9 mouse cellular contexts compared by ENCODE assay signal in genomic region chr9:13652917-13653316, GRCm38 (mm10).
DNase-seq lines count a peak whose midpoint lies in the region; ATAC-seq lines count a peak whose summit lies in the region.
"Had no signal": no experiment of that assay in that cellular context is flagged by ENCODE, and none has a peak within 500 bp of the region (broad histone marks: within the 10 kb centered on the region; RNA-seq: fewer than 3 reads in every experiment).

No protein-coding gene starts in this region.

- 50% methylated on average over 3 of the region's 3 CpGs for WGBS in kidney, embryonic 14.5 days

- ATAC-seq in kidney, embryonic 14.5 days (ENCODE audit: low FRiP score, low TSS enrichment) = peak; percentile 84

- H3K4me2 ChIP-seq in kidney, embryonic 14.5 days (replicated peaks; ENCODE audit: low read depth, low read length) = no peak overlapping the region

- H3K9ac ChIP-seq in kidney, embryonic 14.5 days (ENCODE audit: low read depth, low read length) = no peak overlapping the region

- H3K27me3 ChIP-seq in kidney, embryonic 14.5 days (ENCODE audit: control insufficient read depth, insufficient read depth, low read length) = no peaks in the 10 kb centered on the region

- H3K4me1 ChIP-seq in kidney, embryonic 14.5 days (ENCODE audit: control insufficient read depth, insufficient read depth, low read length) = peaks cover 5% of the 10 kb centered on the region; the same call in 1 of the 2 replicates

- no peak overlapping the region for H3K27ac ChIP-seq in kidney, embryonic 14.5 days (ENCODE audit: low read depth, low read length)

- H3K4me3 ChIP-seq in kidney, embryonic 14.5 days (ENCODE audit: low read length) = no peak overlapping the region
- H3K4me3 ChIP-seq: megakaryocyte, embryonic 14.5 days had no signal

- no peaks in the 10 kb centered on the region for H3K9me3 ChIP-seq in kidney, embryonic 14.5 days (ENCODE audit: control insufficient read depth, low read length)
- H3K9me3 ChIP-seq: megakaryocyte, embryonic 14.5 days had no signal

- DNase-seq in kidney, postnatal 4 days = no peak
- peak; percentile 39 for DNase-seq in ES-CJ7 (ENCODE audit: low read depth, low spot score)
- DNase-seq in embryo, embryonic 10 days (ENCODE audit: low spot score) = peak; percentile 45
- DNase-seq in induced T-regulatory cell, adult 2 months (ENCODE audit: low read depth) = peak; percentile 63
- peak; percentile 67 for DNase-seq in naive thymus-derived CD4-positive, alpha-beta T cell, adult 2 months (ENCODE audit: low read depth)
- DNase-seq in T-cell, adult 2 months (ENCODE audit: low spot score) = no peak
- no peak for DNase-seq in spleen, postnatal 10 days (ENCODE audit: low spot score in 2 of 2)

- H3K36me3 ChIP-seq in kidney, embryonic 14.5 days (ENCODE audit: control insufficient read depth, insufficient read depth, low read length) = no peaks in the 10 kb centered on the region

Comparison
In these comparisons a context has a peak if more than half of its experiments do, and no peak if none do; other contexts are left out.
1. DNase-seq: peak in ES-CJ7 (single experiment), embryo, embryonic 10 days (single experiment), induced T-regulatory cell, adult 2 months (single experiment) and naive thymus-derived CD4-positive, alpha-beta T cell, adult 2 months (single experiment); none in kidney, postnatal 4 days (0 of 2), T-cell, adult 2 months (single experiment) and spleen, postnatal 10 days (0 of 2).